Mouse (Mus musculus) retina, embryonic 14.5 days (tissue): ENCODE measurements around the gene Magee2.
A peak's percentile ranks its signal among the peaks of the same experiment; 100 is the strongest.
"Not testable (repeated sequence)": the region's sequence is repeated elsewhere in the genome, so short reads cannot be mapped to it uniquely, and the experiment has no call there.

Experiments
- DNase-seq: peaks from one replicate; pipeline ENCODE4 v3.0.0-alpha.2; 2015; ENCODE audit warnings: low spot score

Magee2 gene

GRCm38 (mm10) chrX:104856751-104857341 lies at the start of gene Magee2:
Magee2 (minus strand) TSS chrX:104857267.
- peak; percentile 65 for DNase-seq

GRCm38 (mm10) chrX:104853610-104854009 lies 3.5 kb downstream of the Magee2 start:
- peak; percentile 50 for DNase-seq

GRCm38 (mm10) chrX:104817583-104817982 lies 39.5 kb downstream of the Magee2 start:
- DNase-seq, result not testable (repeated sequence)

- not testable (repeated sequence) for DNase-seq
These were observed 40.1 kb downstream of the Magee2 start for GRCm38 (mm10) chrX:104816987-104817386.

GRCm38 (mm10) chrX:104813704-104814103 lies 43.4 kb downstream of the Magee2 start:
- DNase-seq, result not testable (repeated sequence)
